Mouse (Mus musculus): ENCODE data around the gene Ptger1.

DNA sequence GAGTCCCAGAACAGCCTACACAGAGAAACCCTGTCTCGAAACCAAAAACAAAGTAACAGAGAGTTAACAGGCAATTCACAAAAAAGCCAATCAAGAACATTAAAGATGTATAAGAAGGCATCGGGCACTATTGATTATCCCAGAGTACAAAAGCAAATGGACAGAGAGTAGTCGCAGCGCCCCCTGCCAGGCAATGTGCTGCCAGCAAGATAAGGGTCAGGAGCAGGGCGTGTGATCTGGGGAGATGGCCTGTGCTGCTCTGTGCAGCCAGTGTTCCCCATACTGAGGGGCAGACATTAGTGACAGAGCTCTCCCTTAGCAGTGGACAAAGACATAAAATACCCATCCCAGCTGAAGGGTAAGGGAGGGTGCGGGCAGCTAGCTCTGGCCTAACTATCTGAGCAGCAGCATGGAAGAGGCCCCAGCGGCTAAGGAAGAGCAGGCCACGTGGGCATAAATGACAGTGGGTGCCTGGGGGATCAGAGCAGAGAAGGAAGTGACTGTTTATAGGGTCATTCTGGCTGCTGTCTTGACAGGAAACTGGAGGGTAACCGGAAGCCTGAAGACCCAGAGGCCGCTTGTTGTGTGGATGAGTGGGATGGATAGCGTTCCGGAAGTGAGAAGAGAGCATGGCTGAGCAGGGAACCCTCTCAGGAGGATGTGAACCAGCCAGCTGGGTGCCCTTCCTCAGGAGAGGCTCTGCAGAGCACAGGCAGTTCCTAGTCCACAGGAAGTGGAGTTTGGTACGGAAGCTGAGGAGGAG is 9.8 kb upstream of the Ptger1 start:
- TF ChIP-seq CTCF (IDR thresholded peaks at IDR 0.05; ENCODE audit: low read depth, low read length) (no peak), POLR2A (IDR thresholded peaks at IDR 0.05; ENCODE audit: borderline replicate concordance, low read depth, low read length) (no peak)
